Mouse (Mus musculus) B cell, adult 67 days (primary cell): ENCODE data around the gene Agpat4. TPM values are rescaled to one million over a fixed set of nuclear protein-coding genes. Genes with fewer than 3 reads are reported as not detected.

Experiments
- total RNA-seq, 2 experiments: library from RNA; stranded (reverse); gene quantifications; 4 replicates each; pipeline ENCODE4 v1.2.4; 2023

The Agpat4 gene
- total RNA-seq = 10 to 100 TPM; 16.0 to 17.7 TPM

DNA sequence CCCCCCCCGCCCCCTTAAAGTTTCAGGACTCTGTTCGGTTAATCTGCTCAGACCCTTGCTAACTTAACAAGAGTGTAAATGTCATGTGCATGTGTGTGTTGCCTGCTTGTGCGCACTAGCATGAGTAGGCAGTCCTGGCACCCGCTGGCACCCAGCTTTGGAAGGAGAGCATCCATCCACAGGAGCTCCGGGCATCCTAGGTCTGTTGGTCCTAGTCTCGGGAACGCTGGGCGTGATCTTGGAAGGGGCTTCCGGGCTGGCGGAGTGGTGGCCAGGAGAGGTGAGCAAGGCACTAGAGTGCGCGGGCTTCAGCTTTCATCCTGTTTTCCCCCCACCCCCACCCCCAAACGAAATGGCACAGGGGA, at the start of gene Agpat4:
Gene Agpat4 (plus strand): TSS at position 144 of the 365 bp plus-strand sequence.

Other genes with a start within 250 kb of the Agpat4 start
- gene Map3k4, start 200.1 kb downstream of the Agpat4 start, total RNA-seq = 10 to 100 TPM; 50.6 to 56.6 TPM